Mouse (Mus musculus) right cerebral cortex, postnatal 10 days (tissue): Measurements from ENCODE around the gene Olfr618.
"Not testable (repeated sequence)": the region's sequence is repeated elsewhere in the genome, so short reads cannot be mapped to it uniquely, and the experiment has no call there.

Source experiments
- DNase-seq, 2 experiments: peaks; one replicate each; pipeline ENCODE4 v3.0.0; 2021; ENCODE audit warnings: low spot score in 2 of 2

Olfr618 gene

DNA sequence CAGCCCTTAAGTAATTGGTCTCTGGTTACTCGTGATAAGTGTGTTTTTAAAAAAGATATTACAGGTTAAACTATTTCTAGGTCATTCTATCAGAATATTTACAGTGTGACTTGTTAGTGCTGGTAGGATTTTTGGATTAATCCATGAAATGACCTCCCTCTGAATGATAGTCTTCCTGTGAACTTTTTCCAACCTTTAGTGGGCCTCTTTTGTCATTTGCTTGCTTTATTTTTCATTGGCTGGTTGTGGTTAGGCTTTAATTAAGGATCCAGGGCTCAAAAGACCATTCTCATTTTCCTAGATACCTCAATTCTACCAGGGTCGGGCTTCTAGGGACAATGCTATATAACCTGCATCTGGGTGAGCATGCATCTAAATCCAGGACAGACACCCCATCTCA lies at the start of gene Olfr618:
Gene Olfr618 (plus strand): TSS at position 301 of the 400 bp plus-strand sequence.
- DNase-seq: no peak

DNA sequence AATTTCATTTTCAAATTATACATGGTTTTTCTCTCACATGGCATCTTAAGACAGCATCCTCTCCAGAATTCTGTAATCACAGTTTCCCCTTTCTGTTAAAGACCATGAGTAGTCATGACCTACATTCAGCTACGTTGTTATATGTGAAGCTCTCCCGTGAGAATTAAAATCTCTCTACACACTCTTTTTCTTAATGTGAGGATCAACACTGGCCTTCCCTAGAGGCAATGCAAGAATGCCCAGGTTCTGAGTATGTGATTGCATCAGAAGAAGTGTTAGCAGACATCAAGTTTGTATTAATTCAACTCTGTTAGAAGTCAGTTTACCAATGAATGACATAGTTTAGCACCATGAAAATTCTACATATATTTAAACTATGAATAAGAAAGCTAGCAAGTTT lies 47.3 kb upstream of the Olfr618 start, which contains the start of gene Olfr612:
Gene Olfr612 (minus strand): TSS at position 101 of the 400 bp plus-strand sequence.
- DNase-seq: not testable (repeated sequence)

DNA sequence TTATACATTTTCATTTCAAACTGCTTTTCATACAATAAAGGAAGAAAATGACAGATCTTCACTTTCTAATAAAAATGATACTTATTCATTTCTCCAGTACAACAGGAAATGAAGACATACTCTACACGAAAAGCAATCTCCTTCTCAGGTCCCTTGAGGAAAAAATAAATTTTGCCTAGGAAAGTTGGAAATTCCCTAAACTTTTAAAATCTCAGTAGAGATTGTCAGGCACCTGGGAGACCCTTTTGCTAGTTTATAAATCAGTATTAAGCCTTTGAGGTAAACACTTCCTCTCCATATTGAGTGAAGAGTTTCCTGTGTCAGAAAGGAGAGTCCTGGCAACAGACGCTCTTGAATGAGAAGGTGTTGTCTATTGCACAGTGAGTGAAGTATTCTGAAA lies 42.1 kb upstream of the Olfr618 start, which contains the start of gene Olfr613:
Gene Olfr613 (plus strand): TSS at position 301 of the 400 bp plus-strand sequence.
- no peak for DNase-seq

DNA sequence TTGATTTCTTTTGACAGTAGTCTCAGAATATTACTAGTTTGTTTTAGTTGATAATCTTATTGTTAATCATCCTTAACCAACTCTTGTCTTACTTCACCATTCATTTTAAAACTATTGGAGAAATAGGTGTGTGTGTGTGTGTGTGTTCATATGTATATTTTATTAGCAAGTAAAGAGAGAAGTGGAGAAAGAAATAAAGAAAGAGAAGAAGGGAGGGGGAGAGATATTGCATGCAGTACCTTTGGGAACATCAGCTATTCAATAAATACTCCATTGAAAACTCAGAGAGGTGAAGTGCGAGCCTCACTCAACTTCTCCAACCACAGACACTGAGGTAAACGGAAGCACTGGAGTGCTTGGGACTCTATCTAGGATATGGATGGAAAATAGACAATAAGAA lies 34.1 kb upstream of the Olfr618 start, which contains the start of gene Olfr615:
Gene Olfr615 (plus strand): TSS at position 301 of the 400 bp plus-strand sequence.
- no peak for DNase-seq

DNA sequence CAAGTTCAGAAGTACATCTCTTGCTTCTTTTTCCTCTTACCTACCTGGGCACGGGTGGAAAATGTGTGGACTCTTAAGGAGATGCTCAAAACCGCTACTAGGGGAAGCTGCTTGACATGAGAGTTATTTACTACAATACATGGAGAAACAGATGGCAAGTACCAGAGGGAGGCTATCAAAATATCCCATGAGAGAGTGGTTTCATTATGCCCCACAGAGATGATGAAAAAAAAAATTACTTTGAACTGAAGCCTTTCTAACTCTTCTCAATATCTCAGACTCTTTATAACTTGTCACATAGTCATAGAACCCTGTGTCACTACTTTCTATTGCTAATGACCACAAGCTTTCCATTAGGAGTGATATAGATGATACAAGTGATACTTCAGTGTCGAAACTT lies 20.9 kb upstream of the Olfr618 start, which contains the start of gene Olfr616:
Gene Olfr616 (minus strand): TSS at position 101 of the 400 bp plus-strand sequence.
- DNase-seq: no peak

DNA sequence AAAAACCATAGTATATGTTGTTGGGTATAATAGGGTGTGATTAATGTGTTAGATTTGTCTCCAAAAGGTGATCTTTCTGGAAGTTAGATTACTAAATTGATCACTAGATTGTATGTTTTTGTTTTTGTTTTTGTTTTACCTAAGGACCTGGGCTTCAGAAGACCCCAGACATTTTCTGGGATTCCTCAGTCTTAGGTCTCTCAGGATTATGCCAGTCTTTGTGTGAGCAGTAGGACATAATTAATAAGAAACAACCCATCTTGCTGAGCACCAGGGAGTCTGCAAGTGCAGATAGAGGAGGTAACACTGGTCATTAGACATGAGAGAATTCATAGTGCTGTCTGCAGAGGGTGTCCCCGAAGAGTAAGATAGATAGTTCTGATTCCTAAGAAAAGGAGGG lies 17.1 kb upstream of the Olfr618 start, which contains the start of gene Olfr617:
Gene Olfr617 (plus strand): TSS at position 301 of the 400 bp plus-strand sequence.
- DNase-seq: no peak

DNA sequence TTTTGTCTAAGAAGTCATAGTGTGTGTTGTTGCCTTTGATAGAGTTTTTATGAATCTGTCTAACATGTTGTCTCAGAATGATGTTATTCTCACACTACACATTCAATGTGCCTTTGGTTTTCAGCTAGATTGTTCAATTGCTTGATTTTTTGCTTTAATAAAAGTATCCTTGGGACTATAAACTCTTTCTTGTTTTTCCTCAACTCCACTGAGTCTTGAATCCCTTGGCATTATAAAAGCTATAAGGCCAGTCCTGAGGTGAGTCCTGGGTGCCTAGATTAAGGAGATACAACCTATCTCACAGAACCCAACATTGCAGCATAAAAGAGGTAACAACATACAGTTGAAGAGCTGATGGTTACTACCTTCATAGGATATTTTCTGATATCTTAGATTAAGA lies 10.4 kb downstream of the Olfr618 start, which contains the start of gene Olfr619:
Gene Olfr619 (plus strand): TSS at position 301 of the 400 bp plus-strand sequence.
- no peak for DNase-seq

DNA sequence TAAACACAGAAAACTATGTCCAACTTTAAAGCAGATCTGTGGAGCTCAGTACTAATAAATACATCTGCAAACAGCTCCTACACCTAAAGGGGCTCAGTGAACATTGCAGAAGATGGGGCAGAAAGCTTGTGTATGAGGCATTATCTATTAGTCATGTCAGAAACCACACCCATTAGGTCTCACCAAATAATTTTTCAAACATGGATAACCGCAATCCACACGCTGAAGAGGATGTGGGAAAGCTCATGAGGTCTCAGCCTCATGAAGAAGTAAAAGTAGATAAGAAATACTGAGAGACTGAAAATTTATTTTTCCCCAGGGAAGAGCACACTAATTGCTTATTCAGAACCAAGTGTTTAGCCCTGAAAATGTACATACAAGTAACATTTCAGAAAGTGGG lies 17.5 kb downstream of the Olfr618 start:
- no peak for DNase-seq

DNA sequence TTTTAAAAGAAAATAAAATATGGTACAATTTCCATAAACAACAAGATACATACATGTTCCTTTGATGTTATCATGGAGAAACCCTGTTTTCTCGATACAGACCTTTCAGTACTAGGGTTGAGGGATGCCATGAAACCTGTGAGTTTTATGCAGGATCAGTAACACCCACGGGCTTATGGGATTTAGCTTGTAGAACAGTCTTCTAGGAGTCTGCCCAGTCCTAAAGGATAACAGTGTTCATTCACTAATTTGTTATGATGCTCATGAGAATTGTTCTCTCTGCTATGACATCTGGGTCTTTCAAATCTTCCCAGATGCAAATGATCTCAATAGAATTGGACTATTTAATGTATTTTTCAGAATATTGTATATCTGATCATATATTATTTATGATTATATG lies 22.5 kb downstream of the Olfr618 start, which contains the start of gene Olfr620:
Gene Olfr620 (minus strand): TSS at position 101 of the 400 bp plus-strand sequence.
- DNase-seq: no peak

DNA sequence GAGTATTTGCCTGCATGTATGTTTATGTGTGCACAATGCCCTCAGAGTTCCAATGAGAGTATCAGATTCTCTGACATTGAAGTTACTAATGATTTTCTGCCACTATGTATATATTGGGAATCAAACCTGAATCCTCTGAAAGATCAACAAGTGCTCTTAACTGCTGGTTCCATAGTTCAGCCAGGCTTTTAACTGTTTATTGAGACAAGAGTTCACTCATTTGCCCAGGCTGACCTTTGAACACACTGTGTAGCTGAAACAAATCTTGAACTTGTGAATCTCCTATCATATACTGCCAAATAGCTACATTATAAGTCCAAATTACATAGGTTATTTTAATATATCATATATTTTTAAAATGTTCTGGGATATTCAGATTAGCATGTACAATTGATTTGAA lies 46.9 kb downstream of the Olfr618 start:
- no peak for DNase-seq

DNA sequence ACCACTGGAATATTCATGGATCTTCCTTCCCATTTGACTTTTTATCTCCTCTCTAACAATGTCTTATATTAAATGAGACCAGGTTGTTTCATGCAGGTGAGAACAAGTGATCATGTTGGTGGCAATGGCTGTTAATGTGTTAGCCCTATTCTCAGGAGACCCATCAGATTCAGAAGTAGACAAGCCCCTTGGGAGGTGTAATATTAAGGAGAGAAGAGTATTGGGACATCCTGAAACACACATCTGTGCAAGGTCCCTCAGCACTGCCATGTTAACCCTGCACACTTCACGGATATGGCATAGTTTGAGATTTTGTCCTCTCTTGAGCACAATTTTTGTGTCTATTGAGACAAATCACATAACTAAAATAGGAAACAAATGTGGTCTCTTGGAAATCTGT lies 52.7 kb downstream of the Olfr618 start, which contains the start of gene Olfr622:
Gene Olfr622 (minus strand): TSS at position 101 of the 400 bp plus-strand sequence.
- DNase-seq: no peak

DNA sequence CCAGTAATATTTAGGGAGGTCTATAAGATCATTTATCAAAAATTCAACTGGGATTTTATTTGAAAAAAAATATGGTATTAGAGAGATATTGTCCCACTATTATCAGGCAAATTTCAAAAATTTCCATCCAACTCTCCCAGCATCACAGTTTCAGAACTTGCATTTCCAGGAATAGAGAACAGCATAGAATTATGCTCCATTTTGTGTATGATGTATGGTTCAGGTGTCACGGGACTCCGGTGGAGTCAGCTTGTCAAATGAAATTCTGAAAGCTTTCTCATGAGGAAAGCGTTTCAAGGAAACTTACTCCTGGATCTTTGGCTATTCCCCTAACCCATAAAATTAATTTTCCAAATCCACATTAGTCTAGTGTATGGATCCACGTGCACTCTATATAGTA lies 54.2 kb downstream of the Olfr618 start:
- no peak for DNase-seq
